Mouse (Mus musculus) thymus, postnatal 0 days (tissue): ENCODE results near the gene Gamt. TPM values are rescaled to one million over a fixed set of nuclear protein-coding genes. Genes with fewer than 3 reads are reported as not detected.
"Not testable (repeated sequence)": the region's sequence is repeated elsewhere in the genome, so short reads cannot be mapped to it uniquely, and the experiment has no call there.

Source experiments
- DNase-seq: peaks from one replicate; pipeline ENCODE4 v3.0.0-alpha.2; 2015; ENCODE audit warnings: low spot score
- microRNA-seq: library from miRNA; unstranded; fragments of <30 nt; microRNA quantifications from one replicate; pipeline ENCODE4, GENCODE M21; 2016; ENCODE audit warnings: borderline number of aligned reads
- polyA plus RNA-seq: library from polyadenylated mRNA; unstranded; fragments of >200 nt; fragmentation: Nextera tagmentation; extraction: Ambion mirVana; gene quantifications from 2 replicates; pipeline ENCODE4 v1.2.1, GENCODE M21; 2015

Gamt gene
- polyA plus RNA-seq, 1 experiment from 2014 or later = 5.5 TPM

DNA sequence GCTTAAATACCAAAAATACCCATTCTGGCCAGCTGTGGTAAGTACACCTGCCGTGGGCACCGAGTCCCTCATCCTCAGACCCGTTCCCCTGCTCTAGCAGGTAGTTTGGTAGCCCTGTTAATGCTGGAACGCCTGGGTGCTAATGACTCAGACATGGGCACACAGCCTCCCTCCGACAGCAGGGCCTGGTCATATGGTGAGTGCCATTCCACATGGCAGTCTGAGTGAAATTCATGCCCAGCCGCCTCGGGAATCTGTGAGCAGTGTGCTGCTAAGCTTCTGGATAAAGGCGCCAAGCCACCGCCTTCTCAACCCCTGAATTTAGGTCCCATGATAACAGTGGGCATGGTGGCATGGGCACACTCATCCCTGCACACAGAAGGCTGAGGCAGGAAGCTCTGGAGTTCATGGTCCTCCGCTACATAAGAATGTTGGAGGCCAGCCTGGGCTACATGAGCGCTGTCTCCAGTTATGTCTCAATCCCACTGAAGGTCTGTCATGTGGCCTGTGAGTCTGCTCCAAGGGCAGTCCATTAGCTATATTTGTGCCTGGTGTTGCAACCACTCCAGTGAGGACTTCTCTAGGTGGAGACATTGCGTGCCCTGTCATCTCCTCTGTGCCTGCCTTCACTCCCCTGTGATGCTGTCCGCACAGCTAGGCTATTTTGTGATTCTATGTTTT is 24.5 kb downstream of the Gamt start:
- DNase-seq = no peak

DNA sequence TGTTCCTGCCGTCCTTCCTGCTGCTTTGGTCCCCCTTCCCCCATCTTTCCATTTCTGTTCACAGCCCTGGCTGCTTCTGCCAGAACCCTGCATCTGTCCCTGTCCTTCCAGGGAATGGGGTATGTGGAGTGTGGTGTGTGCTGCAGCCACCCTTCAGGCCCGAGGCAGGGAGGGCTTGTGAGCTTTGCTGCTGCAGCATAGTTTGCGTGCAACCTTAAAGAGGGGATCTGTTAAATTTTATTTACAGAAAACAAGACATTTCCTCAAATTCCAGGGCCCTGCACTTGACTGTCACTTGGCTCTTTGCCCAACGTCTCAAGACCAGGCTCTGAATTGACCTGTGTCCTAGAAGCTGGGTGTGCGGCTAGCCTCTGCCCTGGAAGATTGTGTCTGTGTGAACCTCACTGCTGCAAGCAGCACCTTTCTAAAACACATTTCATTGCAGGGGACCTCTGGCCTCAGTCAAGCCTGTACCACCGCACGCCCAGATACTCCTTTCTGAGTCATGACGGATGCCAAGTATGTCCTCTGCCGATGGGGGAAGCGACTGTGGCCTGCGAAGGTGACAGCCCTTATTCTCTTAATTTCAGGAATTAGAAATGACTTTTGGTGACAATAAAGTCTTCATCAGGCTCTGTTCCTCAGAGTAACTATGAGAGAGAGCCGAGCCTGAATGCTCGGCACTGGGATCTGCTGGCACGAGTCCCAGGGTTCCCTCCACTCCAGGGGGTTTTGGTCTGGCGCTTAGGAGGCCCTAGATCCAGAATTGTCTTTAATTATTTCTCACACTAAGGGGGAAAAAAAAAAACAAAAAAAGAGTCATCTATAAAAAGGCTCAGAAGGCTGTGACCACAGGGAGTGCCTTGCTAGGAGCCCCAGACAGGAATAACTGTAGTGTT is 32.7 kb downstream of the Gamt start:
- DNase-seq = no peak

DNA sequence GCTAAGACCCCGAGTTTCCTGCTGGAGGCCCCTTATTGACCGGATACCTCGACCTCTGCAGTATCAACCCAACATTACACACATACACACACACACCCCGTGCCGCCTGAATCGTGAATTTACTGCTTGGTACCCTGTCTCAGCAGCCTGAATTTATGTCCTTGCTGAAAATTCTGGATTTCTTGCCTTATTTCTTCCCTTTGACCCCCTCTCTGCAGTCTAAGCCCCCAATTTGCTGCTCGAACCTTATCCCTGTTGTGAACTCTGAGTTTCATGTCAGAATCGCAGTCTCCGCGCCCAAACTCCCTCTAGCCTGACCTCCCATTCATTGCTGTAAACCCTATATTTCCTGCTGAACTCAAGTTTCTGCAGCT is 33.7 kb downstream of the Gamt start:
- no peak for DNase-seq

DNA sequence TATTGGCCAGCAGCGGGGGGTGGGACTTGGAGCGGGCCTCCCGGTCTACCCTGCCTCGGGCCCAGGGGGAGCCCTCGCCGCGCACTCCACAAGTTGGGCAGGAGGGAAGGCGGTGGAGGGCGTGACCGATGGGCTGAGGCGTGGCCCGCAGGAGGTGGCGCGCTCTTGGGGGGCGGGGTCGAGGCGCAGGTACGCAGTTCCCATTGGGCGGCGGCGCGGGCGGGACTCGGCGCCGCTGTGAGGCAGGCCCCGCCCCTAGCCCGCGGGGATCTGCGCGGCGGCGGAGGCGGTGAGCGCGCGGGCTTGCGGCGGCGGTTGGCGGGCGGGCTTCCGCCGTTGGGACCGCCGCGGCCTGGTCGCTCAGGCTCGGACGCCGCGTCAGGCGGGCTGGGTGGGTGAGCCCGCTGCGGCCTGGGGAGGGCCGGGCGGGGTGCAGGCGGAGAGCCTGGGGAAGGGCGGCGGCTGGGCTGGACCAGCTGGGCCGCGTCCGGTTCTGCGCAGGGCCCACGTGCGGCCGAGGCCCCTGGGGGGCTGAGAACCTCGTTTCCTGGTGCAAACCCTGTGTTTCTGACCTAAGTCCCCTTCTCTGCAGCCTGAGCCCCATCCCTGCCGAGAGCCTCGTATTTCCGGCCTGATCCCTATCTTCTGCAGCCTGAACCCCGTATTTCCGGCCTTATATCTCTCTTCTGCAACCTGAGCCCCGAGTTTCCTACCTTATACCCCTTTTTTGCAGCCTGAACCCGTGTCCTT is 34.2 kb downstream of the Gamt start, which contains the start of gene Mum1:
Mum1 (plus strand) TSS at position 19 of the 750 bp plus-strand sequence.
- peak; percentile 99 for DNase-seq

DNA sequence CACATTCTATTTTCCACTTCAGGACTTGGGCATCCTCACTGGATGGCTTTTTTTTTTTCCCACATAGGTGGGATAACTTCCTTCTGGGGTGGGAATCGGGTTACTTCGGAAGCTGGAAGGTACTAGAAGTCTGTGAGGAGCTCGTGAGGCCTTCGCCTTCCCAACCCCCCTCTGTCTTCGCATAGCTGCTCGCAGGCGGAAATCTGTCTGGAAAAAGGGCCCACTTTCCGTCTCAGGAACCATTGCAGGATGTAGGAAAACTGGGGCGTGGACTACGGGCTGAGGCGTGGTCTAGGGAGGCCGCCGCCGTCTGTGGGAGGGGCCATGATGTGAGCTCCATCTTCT is 34.8 kb downstream of the Gamt start:
- no peak for DNase-seq

DNA sequence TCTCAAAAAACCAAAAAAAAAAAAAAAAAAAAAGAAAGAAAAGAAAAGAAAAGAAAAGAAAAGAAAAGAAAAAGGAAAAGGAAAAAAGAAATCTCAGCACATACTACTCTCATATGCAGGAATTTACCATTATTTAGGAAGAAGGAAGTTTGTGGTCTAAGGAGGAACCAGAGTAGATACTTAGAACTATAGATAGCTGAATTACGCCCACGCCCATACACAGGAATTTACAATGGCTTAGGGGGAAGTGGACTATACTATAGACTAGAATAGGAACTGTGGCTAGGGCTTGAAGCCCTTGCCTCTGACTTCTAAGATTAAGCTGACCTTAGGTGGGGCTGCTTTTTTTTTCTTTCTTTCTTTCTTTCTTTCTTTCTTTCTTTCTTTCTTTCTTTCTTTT is 37.7 kb downstream of the Gamt start:
- DNase-seq = not testable (repeated sequence)

DNA sequence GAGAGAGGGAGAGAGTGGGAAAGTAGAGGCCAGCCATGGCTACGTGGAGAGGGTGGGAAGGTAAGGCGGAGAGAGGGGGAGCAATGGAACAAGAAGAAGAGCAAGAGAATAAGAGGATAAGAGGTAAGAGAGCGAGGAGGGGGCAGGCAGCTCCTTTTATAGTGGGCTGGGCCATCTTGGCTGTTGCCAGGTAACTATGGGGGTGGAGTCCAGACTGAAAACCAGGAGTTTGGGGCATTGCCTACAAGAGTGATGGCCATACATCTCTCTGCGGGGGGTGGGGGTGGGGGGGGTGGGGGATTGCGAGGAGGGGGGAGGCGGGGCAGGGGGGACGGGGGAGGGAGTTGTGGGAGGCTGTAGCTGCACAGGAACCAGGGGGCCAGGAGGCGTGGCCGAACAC is 40.1 kb downstream of the Gamt start:
- no peak for DNase-seq

DNA sequence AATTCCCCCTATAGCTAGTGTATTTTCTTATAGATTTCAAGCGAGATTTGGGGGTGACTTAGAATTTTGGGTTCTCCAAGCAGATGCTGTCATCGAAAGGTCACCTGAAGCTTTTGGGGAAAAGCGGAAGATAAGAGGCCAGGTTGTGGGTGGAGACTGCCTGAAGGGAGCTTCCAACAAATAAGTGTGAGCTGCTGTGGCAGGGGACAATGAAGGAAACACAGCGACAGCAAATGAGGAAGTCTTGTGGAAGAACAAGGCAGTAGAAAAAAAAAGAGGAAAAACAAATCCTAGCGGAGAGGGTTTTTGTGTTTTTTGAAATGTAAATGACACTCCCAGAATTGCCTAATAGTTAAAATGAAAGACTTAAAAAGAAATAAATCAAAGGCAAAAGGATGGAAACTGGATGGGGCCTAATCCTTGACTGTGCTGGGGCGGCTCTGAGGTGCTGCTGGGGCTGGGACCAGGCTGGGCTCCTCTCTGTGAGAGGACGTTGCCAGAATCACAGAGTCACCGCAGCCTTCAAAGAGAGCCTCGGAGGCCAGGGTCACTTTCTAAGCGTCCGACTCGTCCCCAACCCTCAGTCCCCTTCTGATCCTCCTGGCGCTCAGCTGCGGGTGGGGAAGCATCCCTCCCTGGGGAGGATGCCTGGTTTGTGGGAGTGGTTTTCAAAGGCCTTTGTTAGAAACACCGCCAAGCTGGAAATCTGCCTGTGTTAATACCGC is 45.6 kb downstream of the Gamt start:
- DNase-seq = no peak

DNA sequence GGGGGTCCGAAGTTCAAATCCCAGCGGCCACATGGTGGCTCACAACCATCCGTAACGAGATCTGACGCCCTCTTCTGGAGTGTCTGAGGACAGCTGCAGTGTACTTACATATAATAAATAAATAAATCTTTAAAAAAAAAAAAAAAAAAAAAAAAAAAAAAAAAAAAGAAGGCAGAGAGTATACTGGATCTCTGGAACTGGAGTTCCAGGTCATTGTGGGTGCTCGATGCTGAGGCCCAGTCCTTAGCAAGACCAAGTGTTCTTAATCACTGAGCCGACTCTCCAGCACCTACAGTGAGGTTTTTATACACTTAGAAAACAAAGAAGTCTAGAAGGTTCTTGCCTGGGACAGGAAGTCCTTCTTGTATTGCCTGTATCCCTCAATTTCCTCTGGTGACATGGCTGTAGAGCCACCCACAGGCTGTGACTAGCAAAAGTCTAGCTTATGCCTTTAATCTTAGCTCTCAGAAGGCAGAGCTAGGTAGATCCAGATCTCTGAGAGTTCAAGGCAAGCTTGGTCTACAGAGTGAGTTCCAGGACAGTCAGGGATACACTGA is 49.2 kb downstream of the Gamt start:
- DNase-seq = peak; percentile 19

DNA sequence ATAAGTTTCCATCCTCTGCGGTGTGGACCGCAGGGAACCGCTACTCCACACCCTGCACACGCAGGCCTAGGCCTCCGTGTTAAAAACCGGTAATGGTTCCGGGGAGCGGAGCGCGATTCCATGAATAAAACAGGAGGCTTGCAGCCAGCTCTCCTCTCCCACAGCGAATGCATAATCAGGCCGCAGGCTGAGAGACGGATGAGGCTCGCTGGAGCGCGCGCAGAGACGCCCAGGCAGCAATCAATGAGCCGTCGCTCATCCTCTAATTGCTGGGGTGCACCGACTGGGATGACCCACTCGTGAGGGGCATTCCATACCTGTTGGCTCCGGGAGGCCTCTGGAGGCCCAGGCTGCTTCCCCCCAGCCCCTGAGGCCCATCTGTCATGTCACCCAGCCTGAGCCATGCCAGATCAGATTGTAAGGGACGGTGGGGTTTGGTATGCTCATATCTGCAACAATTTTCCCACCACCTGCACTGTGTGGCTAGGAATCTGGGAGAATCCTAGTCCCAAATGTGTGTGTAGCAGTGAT is 51.9 kb downstream of the Gamt start:
- no peak for DNase-seq

DNA sequence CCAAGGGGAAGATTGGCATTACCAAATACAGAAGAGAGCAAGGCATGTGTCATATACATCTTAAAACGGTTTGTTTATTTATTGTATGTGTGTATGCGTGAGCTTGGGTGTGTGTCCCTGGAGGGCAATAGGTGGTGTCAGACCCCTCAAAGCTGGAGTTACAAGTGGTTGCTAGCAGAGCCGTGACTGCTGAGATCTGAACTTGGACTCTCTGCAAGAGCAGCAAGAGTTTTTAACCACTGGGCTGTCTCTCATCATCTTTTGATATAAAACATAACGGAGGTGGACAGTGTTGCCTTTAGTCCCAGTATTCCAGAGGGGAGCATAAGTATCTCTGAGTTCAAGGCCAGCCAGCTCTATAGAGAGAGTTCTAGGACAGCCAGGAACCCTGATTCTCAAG is 52.6 kb downstream of the Gamt start:
- no peak for DNase-seq

Small RNAs within 50 kb of the gene (microRNA-seq; reads per million reads assigned to microRNA genes)
- gene Mir6911 = not detected

Other genes starting within 250 kb of the Gamt start
- gene Arhgap45, start 244.4 kb downstream of the Gamt start, polyA plus RNA-seq = 179 and 206 TPM in 2 replicates
- 153 and 158 TPM in 2 replicates for gene Polr2e, start 221.2 kb downstream of the Gamt start, polyA plus RNA-seq
- 640 and 681 TPM in 2 replicates for gene Gpx4, start 213.8 kb downstream of the Gamt start, polyA plus RNA-seq
- gene Sbno2, start 155.4 kb downstream of the Gamt start, polyA plus RNA-seq = 18.3 and 19.7 TPM in 2 replicates
- 18.2 and 23.2 TPM in 2 replicates for gene Stk11, start 145.2 kb downstream of the Gamt start, polyA plus RNA-seq
- gene Atp5d, start 122.4 kb downstream of the Gamt start, polyA plus RNA-seq = 588 TPM in 2 replicates
- gene Cbarp, start 120.2 kb downstream of the Gamt start, polyA plus RNA-seq = 3.5 and 4.3 TPM in 2 replicates
- 13.1 and 18.8 TPM in 2 replicates for gene Midn, start 112.7 kb downstream of the Gamt start, polyA plus RNA-seq
- gene Cirbp, start 95.0 kb downstream of the Gamt start, polyA plus RNA-seq = 226 and 376 TPM in 2 replicates
- 15.3 and 15.4 TPM in 2 replicates for gene 1600002K03Rik, start 88.1 kb downstream of the Gamt start, polyA plus RNA-seq
- gene Efna2, start 81.5 kb downstream of the Gamt start, polyA plus RNA-seq = 1.2 and 1.6 TPM in 2 replicates
- 70.8 and 72.4 TPM in 2 replicates for gene Mum1, start 34.6 kb downstream of the Gamt start, polyA plus RNA-seq
- gene Ndufs7, start 11.9 kb downstream of the Gamt start, polyA plus RNA-seq = 319 and 339 TPM in 2 replicates
- gene Dazap1, start 474 bp upstream of the Gamt start, polyA plus RNA-seq = 48.9 and 56.1 TPM in 2 replicates
- 1,158 and 1,206 TPM in 2 replicates for gene Rps15, start 31.4 kb upstream of the Gamt start, polyA plus RNA-seq
- 0.10 and 0.24 TPM in 2 replicates for gene Apc2, start 35.0 kb upstream of the Gamt start, polyA plus RNA-seq
- 72.7 and 81.1 TPM in 2 replicates for gene 2310011J03Rik, start 59.5 kb upstream of the Gamt start, polyA plus RNA-seq
- gene Pcsk4, start 68.5 kb upstream of the Gamt start, polyA plus RNA-seq = 4.4 and 4.6 TPM in 2 replicates
- 0.26 and 0.30 TPM in 2 replicates for gene Reep6, start 68.9 kb upstream of the Gamt start, polyA plus RNA-seq
- gene Adamtsl5, start 87.4 kb upstream of the Gamt start, polyA plus RNA-seq = 1.0 and 1.1 TPM in 2 replicates
- gene Plk5, start 95.4 kb upstream of the Gamt start, polyA plus RNA-seq = 0.17 and 0.21 TPM in 2 replicates
- gene Mex3d, start 126.6 kb upstream of the Gamt start, polyA plus RNA-seq = 3.2 and 4.7 TPM in 2 replicates
- 151 and 166 TPM in 2 replicates for gene Mbd3, start 138.5 kb upstream of the Gamt start, polyA plus RNA-seq
- gene Uqcr11, start 145.8 kb upstream of the Gamt start, polyA plus RNA-seq = 635 and 689 TPM in 2 replicates
- gene Tcf3, start 172.6 kb upstream of the Gamt start, polyA plus RNA-seq = 89.7 and 96.8 TPM in 2 replicates
- gene Onecut3, start 233.8 kb upstream of the Gamt start, polyA plus RNA-seq = not detected in 2 replicates